Mouse (Mus musculus) midbrain, embryonic 14.5 days (tissue): Measurements from ENCODE around the gene Rbks. TPM values are rescaled to one million over a fixed set of nuclear protein-coding genes. Genes with fewer than 3 reads are reported as not detected.
A peak's percentile ranks its signal among the peaks of the same experiment; 100 is the strongest.

ENCODE experiments used
- ATAC-seq: fragments of 200-750 bp; cut with Nextera tagmentation; 2 replicates; pipeline ENCODE4 v1.8.0; 2017; ENCODE audit warnings: moderate number of reproducible peaks, moderate library complexity; ENCODE audit not compliant: low FRiP score, low TSS enrichment
- DNase-seq: peaks from one replicate; pipeline ENCODE4 v3.0.0-alpha.2; 2015
- H3K27ac ChIP-seq: fragments of 300-500 bp; sonication (generic); replicated peaks from 2 replicates; pipeline ENCODE4 v1.5.1; 2014; ENCODE audit warnings: mild to moderate bottlenecking, low read depth, low read length, moderate library complexity
- H3K27me3 ChIP-seq: fragments of 300-500 bp; sonication (generic); 2 replicates; pipeline ENCODE4 v1.6.1; 2014; ENCODE audit warnings: low read length, control low read depth, mixed read lengths; ENCODE audit not compliant: control insufficient read depth, insufficient read depth
- H3K36me3 ChIP-seq: fragments of 300-500 bp; sonication (generic); 2 replicates; pipeline ENCODE4 v1.6.1; 2014; ENCODE audit warnings: low read length, control low read depth; ENCODE audit not compliant: control insufficient read depth, insufficient read depth
- H3K4me1 ChIP-seq: fragments of 300-500 bp; sonication (generic); 2 replicates; pipeline ENCODE4 v1.6.1; 2014; ENCODE audit warnings: mild to moderate bottlenecking, antibody characterized with exemption, low read length, control low read depth; ENCODE audit not compliant: control insufficient read depth, insufficient read depth
- H3K4me2 ChIP-seq: fragments of 300-500 bp; sonication (generic); 2 replicates; pipeline ENCODE4 v1.6.1; 2014; ENCODE audit warnings: mild to moderate bottlenecking, low read length, moderate library complexity
- H3K4me3 ChIP-seq: fragments of 300-500 bp; sonication (generic); replicated peaks from 2 replicates; pipeline ENCODE4 v1.5.1; 2014; ENCODE audit warnings: low read depth, low read length
- H3K9ac ChIP-seq: fragments of 300-500 bp; sonication (generic); replicated peaks from 2 replicates; pipeline ENCODE4 v1.6.1; 2014; ENCODE audit warnings: mild to moderate bottlenecking, low read length, moderate library complexity
- H3K9me3 ChIP-seq: fragments of 300-500 bp; sonication (generic); 2 replicates; pipeline ENCODE4 v1.6.1; 2016; ENCODE audit warnings: low read length, control low read depth, mixed read lengths; ENCODE audit not compliant: control insufficient read depth
- WGBS: fragments of 180-500 bp; shearing (Covaris S2); extraction: QIAGEN DNeasy Blood & Tissue Kit; methylation state at CpG from one replicate; pipeline ENCODE4 v1.1.7; 2014; 5-methylcytosine and 5-hydroxymethylcytosine counted together
- polyA plus RNA-seq: library from polyadenylated mRNA; unstranded; fragments of >200 nt; fragmentation: Nextera tagmentation; extraction: Ambion mirVana; gene quantifications from 2 replicates; pipeline ENCODE4 v1.2.1, GENCODE M21; 2014

The Rbks gene
- 3.0 and 3.1 TPM in 2 replicates for polyA plus RNA-seq

GRCm38 (mm10) chr5:31696971-31697643 lies at the start of gene Rbks:
TSS of gene Rbks (minus strand) at chr5:31697627.
- Histone ChIP-seq H3K36me3 (no peaks in the 10 kb centered on the region), H3K9ac (peak within 1 kb of the TSS; percentile 67), H3K4me1 (peaks cover 3% of the 10 kb centered on the region; the same call in 1 of the 2 replicates), H3K4me3 (peak within 1 kb of the TSS; percentile 60), H3K27me3 (no peaks in the 10 kb centered on the region), H3K4me2 (peak within 1 kb of the TSS; percentile 82), H3K9me3 (no peaks in the 10 kb centered on the region), H3K27ac (peak within 1 kb of the TSS; percentile 93)
- DNase-seq (no peak), ATAC-seq (no peak; the same call in 1 of the 2 replicates)
- 5% methylated on average over 18 of the region's 18 CpGs for WGBS

- no peaks in the 10 kb centered on the region for H3K4me1 ChIP-seq
- no peaks in the 10 kb centered on the region for H3K9me3 ChIP-seq
- no peaks in the 10 kb centered on the region for H3K27me3 ChIP-seq
- no peak overlapping the region for H3K4me3 ChIP-seq
- H3K9ac ChIP-seq = no peak overlapping the region
- DNase-seq (no peak), ATAC-seq (no peak)
- 72% methylated on average over 4 of the region's 4 CpGs for WGBS
- H3K27ac ChIP-seq = no peak overlapping the region
- no peak overlapping the region for H3K4me2 ChIP-seq
- no peaks in the 10 kb centered on the region for H3K36me3 ChIP-seq
Measured at GRCm38 (mm10) chr5:31742521-31743031, 45.1 kb upstream of the Rbks start.

- no peak for DNase-seq
- H3K27me3 ChIP-seq = no peaks in the 10 kb centered on the region
- ATAC-seq = no peak
- no peak overlapping the region for H3K27ac ChIP-seq
- no peak overlapping the region for H3K9ac ChIP-seq
- no peak overlapping the region for H3K4me2 ChIP-seq
- no peaks in the 10 kb centered on the region for H3K4me1 ChIP-seq
- no peak overlapping the region for H3K4me3 ChIP-seq
- H3K36me3 ChIP-seq = no peaks in the 10 kb centered on the region
- WGBS = 97% methylated on average over 1 of the region's 1 CpGs
- no peaks in the 10 kb centered on the region for H3K9me3 ChIP-seq
Measured at GRCm38 (mm10) chr5:31741931-31742330, 44.5 kb upstream of the Rbks start.

GRCm38 (mm10) chr5:31732644-31733338 lies 35.4 kb upstream of the Rbks start:
- Histone ChIP-seq H3K27me3 (no peaks in the 10 kb centered on the region), H3K9ac (no peak overlapping the region), H3K9me3 (no peaks in the 10 kb centered on the region), H3K4me2 (no peak overlapping the region), H3K4me3 (no peak overlapping the region), H3K4me1 (no peaks in the 10 kb centered on the region), H3K27ac (no peak overlapping the region), H3K36me3 (no peaks in the 10 kb centered on the region)
- WGBS = 46% methylated on average over 3 of the region's 3 CpGs
- no peak for ATAC-seq
- no peak for DNase-seq

GRCm38 (mm10) chr5:31727456-31727855 lies 30.0 kb upstream of the Rbks start:
- no peak for ATAC-seq
- WGBS = 97% methylated on average over 5 of the region's 5 CpGs

GRCm38 (mm10) chr5:31725885-31726284 lies 28.5 kb upstream of the Rbks start:
- Histone ChIP-seq H3K4me2 (no peak overlapping the region), H3K9ac (no peak overlapping the region), H3K36me3 (no peaks in the 10 kb centered on the region), H3K27me3 (no peaks in the 10 kb centered on the region), H3K27ac (no peak overlapping the region), H3K4me3 (no peak overlapping the region), H3K9me3 (no peaks in the 10 kb centered on the region), H3K4me1 (no peaks in the 10 kb centered on the region)
- ATAC-seq (no peak), DNase-seq (no peak)
- 82% methylated on average over 2 of the region's 2 CpGs for WGBS

More at GRCm38 (mm10) chr5:31727456-31727855, 30.0 kb upstream of the Rbks start:
- H3K4me1 ChIP-seq = no peaks in the 10 kb centered on the region
- no peak for DNase-seq
- no peak overlapping the region for H3K4me2 ChIP-seq
- no peaks in the 10 kb centered on the region for H3K27me3 ChIP-seq
- no peaks in the 10 kb centered on the region for H3K36me3 ChIP-seq
- H3K4me3 ChIP-seq = no peak overlapping the region
- H3K9me3 ChIP-seq = no peaks in the 10 kb centered on the region
- H3K27ac ChIP-seq = no peak overlapping the region
- no peak overlapping the region for H3K9ac ChIP-seq

- no peaks in the 10 kb centered on the region for H3K9me3 ChIP-seq
- H3K27me3 ChIP-seq = no peaks in the 10 kb centered on the region
- H3K4me1 ChIP-seq = no peaks in the 10 kb centered on the region
- ATAC-seq (no peak), DNase-seq (no peak)
- no peak overlapping the region for H3K9ac ChIP-seq
- no peak overlapping the region for H3K4me3 ChIP-seq
- no peak overlapping the region for H3K27ac ChIP-seq
- no peaks in the 10 kb centered on the region for H3K36me3 ChIP-seq
- WGBS = 76% methylated on average over 6 of the region's 6 CpGs
- H3K4me2 ChIP-seq = no peak overlapping the region
Measured at GRCm38 (mm10) chr5:31724519-31724918, 27.1 kb upstream of the Rbks start.

- WGBS = 84% methylated on average over 4 of the region's 4 CpGs
Measured at GRCm38 (mm10) chr5:31715486-31716150, 18.2 kb upstream of the Rbks start.

More at GRCm38 (mm10) chr5:31715486-31716150, 18.2 kb upstream of the Rbks start:
- Histone ChIP-seq H3K9ac (no peak overlapping the region), H3K4me2 (no peak overlapping the region), H3K4me3 (no peak overlapping the region), H3K4me1 (no peaks in the 10 kb centered on the region), H3K9me3 (no peaks in the 10 kb centered on the region), H3K36me3 (no peaks in the 10 kb centered on the region), H3K27me3 (no peaks in the 10 kb centered on the region), H3K27ac (no peak overlapping the region)
- no peak for DNase-seq
- ATAC-seq = no peak
